Mouse (Mus musculus) testis, postnatal 10 days (tissue): ENCODE measurements around the gene Scn5a.

Experiments
- DNase-seq: peaks from one replicate; pipeline ENCODE4 v3.0.0; 2021; ENCODE audit warnings: low spot score

The Scn5a gene

GRCm38 (mm10) chr9:119578636-119579438, at the start of gene Scn5a:
Gene Scn5a (minus strand): TSS chr9:119579016.
- peak; percentile 64 for DNase-seq

- DNase-seq: no peak
These were observed 48.4 kb upstream of the Scn5a start for GRCm38 (mm10) chr9:119627227-119627626.

- no peak for DNase-seq
These were observed 45.3 kb upstream of the Scn5a start for GRCm38 (mm10) chr9:119624151-119624550.

- no peak for DNase-seq
These were observed 36.0 kb upstream of the Scn5a start for GRCm38 (mm10) chr9:119614798-119615197.

DNA sequence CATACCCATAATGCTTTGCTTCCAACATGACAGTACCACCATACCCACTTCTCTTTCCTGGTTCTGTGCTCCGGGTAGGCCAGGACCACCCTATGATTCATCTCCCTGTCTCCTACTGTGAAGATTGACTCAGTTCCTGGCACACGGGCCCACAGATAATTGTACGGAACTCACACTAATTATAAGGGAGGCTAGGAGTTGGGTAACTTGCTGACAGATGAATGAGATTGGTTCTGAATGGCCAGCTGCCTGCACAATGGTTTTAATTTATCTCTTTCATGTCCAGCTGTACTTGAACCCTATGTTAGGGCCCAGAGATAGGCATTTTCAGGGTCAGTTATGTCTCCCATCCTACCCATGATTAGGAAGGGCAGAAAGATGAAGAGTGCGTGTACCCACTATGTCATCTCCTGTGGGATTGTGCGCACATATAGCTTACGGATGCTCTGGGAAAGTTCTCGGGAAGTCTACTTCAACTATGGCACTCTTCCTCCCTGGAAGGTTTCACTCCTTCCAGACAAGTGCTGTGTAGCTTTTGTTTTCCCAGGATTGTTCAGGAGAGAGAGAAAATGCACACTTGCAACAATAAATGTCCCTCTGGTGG, 31.8 kb upstream of the Scn5a start:
- DNase-seq: no peak

DNA sequence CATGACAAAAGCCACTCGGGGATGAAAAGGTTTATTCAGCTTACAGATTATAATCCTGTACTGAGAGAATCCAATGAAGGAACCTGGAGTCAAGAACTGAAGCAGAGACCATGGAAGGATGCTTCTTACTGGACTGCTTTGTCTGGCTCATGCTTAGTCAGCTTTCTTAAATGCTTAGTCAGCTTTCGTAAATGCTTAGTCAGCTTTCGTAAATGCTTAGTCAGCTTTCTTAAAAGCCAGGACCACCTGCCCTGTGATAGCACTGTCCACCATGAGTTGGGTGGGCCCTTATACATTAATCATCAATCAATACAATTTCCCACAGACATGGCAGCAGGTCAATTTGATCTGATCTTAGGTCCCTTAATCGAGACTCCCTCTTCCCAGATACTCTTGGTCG, 28.1 kb upstream of the Scn5a start:
- no peak for DNase-seq

GRCm38 (mm10) chr9:119604607-119605006, 25.8 kb upstream of the Scn5a start:
- DNase-seq: no peak

GRCm38 (mm10) chr9:119598501-119598900, 19.7 kb upstream of the Scn5a start:
- no peak for DNase-seq

GRCm38 (mm10) chr9:119597332-119597731, 18.5 kb upstream of the Scn5a start:
- no peak for DNase-seq

GRCm38 (mm10) chr9:119589592-119589991, 10.8 kb upstream of the Scn5a start:
- no peak for DNase-seq

DNA sequence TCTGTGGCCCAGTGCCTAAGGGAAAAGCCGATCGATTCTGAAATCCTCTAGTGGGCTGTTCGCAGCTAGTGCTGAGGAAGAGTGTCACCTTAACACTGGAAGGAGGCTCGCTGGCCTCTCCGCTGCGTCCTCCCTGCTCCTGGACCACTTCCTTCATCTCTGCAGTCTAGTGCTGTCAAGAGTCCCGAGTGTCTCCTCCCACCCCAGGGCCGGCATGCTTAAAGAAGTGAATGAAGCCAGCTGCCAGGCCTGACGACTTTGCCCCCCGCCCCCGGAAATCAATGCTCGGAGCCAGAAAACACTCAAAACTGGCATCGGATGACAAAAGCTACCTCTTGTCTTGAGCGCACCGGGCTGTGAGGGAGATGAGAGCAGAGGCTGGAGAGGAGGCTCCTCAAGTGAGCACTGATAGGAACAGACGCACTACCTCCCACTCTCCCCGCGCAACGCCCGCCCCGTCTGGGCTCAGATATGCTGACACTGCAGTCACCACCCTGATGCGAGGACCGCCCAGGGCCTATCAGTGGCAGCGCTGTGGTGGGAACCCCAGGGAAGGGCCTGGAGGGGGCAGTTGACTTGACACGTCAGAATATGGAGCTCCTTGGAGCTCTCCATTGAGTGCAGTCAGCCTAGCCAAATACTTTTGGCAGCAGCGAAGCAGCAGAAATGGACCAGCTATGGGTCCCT, 10.1 kb upstream of the Scn5a start:
- no peak for DNase-seq

- DNase-seq: peak; percentile 86
These were observed 1.9 kb upstream of the Scn5a start for GRCm38 (mm10) chr9:119580668-119581067.

DNA sequence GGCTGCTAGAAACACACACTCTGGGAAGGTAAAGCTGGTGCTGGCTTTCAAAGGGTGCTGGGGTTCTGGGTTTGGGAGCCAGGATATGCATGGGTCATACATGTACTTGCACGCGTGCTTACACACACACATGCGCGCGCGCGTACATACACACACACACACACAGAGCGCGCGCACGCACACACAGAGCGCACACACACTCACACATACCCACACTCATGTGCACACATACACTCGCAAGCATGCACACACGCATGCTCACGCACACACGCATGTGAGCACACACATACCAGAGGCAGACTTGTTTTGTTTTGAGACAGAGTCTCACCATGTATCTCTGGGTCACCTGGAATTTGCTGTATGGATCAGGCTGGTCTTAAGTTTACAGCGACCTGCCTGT, 1.4 kb upstream of the Scn5a start:
- DNase-seq: no peak

GRCm38 (mm10) chr9:119578311-119578635, 543 bp downstream of the Scn5a start:
- no peak for DNase-seq

DNA sequence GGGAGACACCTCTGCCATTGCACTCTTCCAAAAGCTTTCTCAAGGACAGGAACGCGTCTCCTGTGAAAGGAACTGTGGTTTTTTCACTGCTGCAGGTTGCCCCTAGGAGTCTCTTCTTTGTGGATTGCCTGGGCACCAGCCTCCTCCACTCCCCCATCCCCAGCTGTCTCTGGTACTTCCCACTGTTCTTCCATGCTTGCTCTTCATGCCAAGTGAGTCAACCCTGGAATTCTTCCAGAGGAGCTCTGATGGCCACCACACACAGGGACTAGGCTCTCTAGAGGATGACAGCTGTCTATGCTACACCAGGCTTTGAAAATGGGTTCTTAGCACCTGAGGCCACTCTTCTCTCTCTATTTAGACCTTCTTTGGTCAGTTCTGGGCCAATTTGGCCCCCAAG, 1.8 kb downstream of the Scn5a start:
- DNase-seq: no peak

- no peak for DNase-seq
These were observed 3.1 kb downstream of the Scn5a start for GRCm38 (mm10) chr9:119575732-119576131.

DNA sequence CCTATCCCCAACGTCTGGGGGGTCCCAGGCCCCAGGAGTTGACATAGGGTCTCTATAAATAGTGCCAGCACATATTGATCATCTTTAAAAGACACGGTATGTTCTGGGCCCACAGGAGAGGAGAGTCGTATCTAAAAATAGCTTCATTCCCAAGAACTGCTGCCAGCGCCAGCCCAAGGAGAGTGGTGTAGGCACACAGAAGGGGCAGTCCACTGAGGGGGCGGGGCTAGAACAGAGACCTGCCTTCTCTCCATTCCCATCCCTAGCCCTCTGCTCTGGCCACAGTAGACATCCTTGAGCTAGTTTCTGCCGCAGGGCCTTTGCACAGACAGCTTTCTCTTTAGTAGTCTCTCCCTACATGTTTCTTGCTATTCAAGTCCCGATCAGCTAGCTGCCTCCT, 4.5 kb downstream of the Scn5a start:
- DNase-seq: no peak

GRCm38 (mm10) chr9:119573009-119573408, 5.8 kb downstream of the Scn5a start:
- no peak for DNase-seq

DNA sequence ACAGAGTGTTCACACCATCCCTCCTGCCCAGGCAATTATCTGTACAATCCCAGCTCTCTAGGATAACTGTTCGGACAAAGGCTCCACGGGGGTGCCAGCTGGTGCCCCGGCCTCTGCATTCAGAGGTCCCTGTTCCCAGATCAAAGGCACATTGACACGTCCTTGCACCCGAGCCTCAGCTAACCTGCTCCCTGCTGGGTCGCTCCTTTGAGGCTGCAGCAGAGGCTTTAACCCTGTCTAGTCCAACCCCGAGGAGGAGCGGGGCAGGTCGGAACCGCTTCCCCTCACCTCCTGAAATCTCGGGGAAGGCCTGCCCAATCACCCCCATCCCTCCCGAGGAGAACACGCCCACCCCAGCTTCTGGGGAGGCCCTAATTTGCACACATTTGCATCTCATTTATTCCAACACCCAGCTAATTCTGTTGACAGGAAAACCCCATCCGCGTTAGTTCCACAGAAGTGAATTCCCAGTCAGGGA, 7.4 kb downstream of the Scn5a start:
- no peak for DNase-seq

DNA sequence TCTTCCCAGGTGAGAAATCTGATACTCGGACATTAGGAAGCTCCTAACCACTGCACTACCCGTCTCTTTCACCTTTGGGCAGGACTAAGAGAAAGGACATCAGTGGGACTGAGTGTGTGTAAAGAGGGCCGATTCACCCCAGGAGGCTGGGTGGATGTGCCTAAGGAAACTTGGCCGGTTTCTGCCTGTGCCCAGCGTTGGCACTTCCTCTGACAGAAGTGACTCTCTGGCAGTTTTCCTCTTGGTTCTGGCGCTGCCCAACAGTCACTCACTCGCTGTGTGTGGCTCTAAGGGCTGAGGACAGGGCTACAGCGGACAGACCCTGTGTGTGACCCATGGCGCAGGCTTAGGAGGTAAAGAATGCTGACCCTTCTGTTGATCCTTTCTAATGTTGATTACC, 8.2 kb downstream of the Scn5a start:
- DNase-seq: no peak

GRCm38 (mm10) chr9:119568732-119569131, 10.1 kb downstream of the Scn5a start:
- no peak for DNase-seq

DNA sequence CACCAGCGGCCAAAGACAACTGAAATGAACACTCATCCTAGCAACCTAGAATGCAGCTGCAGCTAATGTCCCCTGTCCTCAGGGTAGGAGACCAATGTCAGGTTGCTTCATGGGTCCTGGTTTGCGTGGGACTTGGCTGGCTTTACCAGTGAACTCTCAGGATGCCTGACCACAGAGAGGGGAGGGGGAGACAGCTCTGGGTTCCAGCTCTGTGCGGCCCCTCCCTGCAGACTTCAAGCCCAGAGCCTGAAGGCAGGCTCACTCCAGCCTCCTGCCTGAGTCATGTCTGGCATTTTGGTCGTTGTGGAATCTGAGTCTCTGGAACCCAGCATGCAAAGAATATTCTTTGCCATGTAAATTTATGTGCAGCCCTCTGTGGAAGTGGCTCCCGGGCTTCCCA, 11.0 kb downstream of the Scn5a start:
- DNase-seq: no peak

GRCm38 (mm10) chr9:119566214-119566613, 12.6 kb downstream of the Scn5a start:
- no peak for DNase-seq
